Mouse (Mus musculus) gastrocnemius, adult 2 months (tissue): ENCODE data around the gene Rad51b. TPM values are rescaled to one million over a fixed set of nuclear protein-coding genes. Genes with fewer than 3 reads are reported as not detected.
A peak's percentile ranks its signal among the peaks of the same experiment; 100 is the strongest.
"Not testable (repeated sequence)": the region's sequence is repeated elsewhere in the genome, so short reads cannot be mapped to it uniquely, and the experiment has no call there.

Source experiments
- DNase-seq: peaks from one replicate; pipeline ENCODE4 v3.0.0; 2022
- H3K27ac ChIP-seq: fragments of 200-600 bp; 2 replicates; pipeline ENCODE4 v1.8.1; 2022; ENCODE audit warnings: mild to moderate bottlenecking
- H3K4me3 ChIP-seq: fragments of 200-600 bp; 2 replicates; pipeline ENCODE4 v1.8.1; 2022; ENCODE audit warnings: mild to moderate bottlenecking, moderate library complexity
- CTCF ChIP-seq: fragments of 200-600 bp; IDR thresholded peaks from 2 replicates; pipeline ENCODE4 v1.8.1; 2022; ENCODE audit warnings: antibody characterized with exemption, mild to moderate bottlenecking, moderate library complexity
- intact Hi-C: fragments of 180-260 bp; cut with DNase I; formaldehyde crosslinking; loops from one replicate; pipeline ENCODE4 v1.15.1; 2025
- total RNA-seq, 2 experiments: library from RNA; stranded (reverse); gene quantifications; 2 replicates each; pipeline ENCODE4 v1.2.3; 2021

The Rad51b gene
- total RNA-seq, 2 experiments from 2014 or later, result 0.11 TPM; not detected in 1

- DNase-seq, result peak; percentile 34
- no peak overlapping the region for H3K27ac ChIP-seq
Observed at GRCm38 (mm10) chr12:79301802-79302201, 4.7 kb downstream of the Rad51b start.

GRCm38 (mm10) chr12:79305131-79305530 is 8.0 kb downstream of the Rad51b start:
- peak; percentile 35 for TF ChIP-seq CTCF
- no peak for DNase-seq
- intact Hi-C loops, result no loop called here
- no peak overlapping the region for H3K4me3 ChIP-seq
- no peak overlapping the region for H3K27ac ChIP-seq

More at GRCm38 (mm10) chr12:79301802-79302201, 4.7 kb downstream of the Rad51b start:
- TF ChIP-seq CTCF, result no peak
- intact Hi-C loops, result no loop called here
- H3K4me3 ChIP-seq, result no peak overlapping the region

GRCm38 (mm10) chr12:79306013-79306412 is 8.9 kb downstream of the Rad51b start:
- intact Hi-C loops, result no loop called here
- Histone ChIP-seq H3K4me3 (no peak overlapping the region), H3K27ac (no peak overlapping the region)
- DNase-seq, result no peak
- TF ChIP-seq CTCF, result no peak

GRCm38 (mm10) chr12:79313721-79314120 is 16.6 kb downstream of the Rad51b start:
- no peak for TF ChIP-seq CTCF
- Histone ChIP-seq H3K27ac (no peak overlapping the region), H3K4me3 (no peak overlapping the region)
- intact Hi-C loops, result no loop called here
- no peak for DNase-seq

GRCm38 (mm10) chr12:79317339-79317738 is 20.3 kb downstream of the Rad51b start:
- no peak overlapping the region for H3K4me3 ChIP-seq
- no peak for TF ChIP-seq CTCF
- no peak overlapping the region for H3K27ac ChIP-seq
- intact Hi-C loops, result no loop called here
- no peak for DNase-seq

GRCm38 (mm10) chr12:79320895-79321294 is 23.8 kb downstream of the Rad51b start:
- intact Hi-C loops, result no loop called here
- H3K27ac ChIP-seq, result no peak overlapping the region
- no peak overlapping the region for H3K4me3 ChIP-seq
- no peak for DNase-seq
- TF ChIP-seq CTCF, result no peak

- peak; percentile 67 for TF ChIP-seq CTCF
- DNase-seq, H3K27ac ChIP-seq, intact Hi-C loops, H3K4me3 ChIP-seq: not testable (repeated sequence)
Observed at GRCm38 (mm10) chr12:79322539-79322938, 25.5 kb downstream of the Rad51b start.

GRCm38 (mm10) chr12:79326236-79326635 is 29.2 kb downstream of the Rad51b start:
- Histone ChIP-seq H3K4me3 (no peak overlapping the region), H3K27ac (no peak overlapping the region)
- intact Hi-C loops, result no loop called here
- no peak for DNase-seq
- no peak for TF ChIP-seq CTCF

GRCm38 (mm10) chr12:79326745-79327144 is 29.7 kb downstream of the Rad51b start:
- no peak for DNase-seq
- intact Hi-C loops, result no loop called here
- H3K27ac ChIP-seq, result no peak overlapping the region
- no peak for TF ChIP-seq CTCF
- H3K4me3 ChIP-seq, result no peak overlapping the region

GRCm38 (mm10) chr12:79327868-79328267 is 30.8 kb downstream of the Rad51b start:
- DNase-seq, result no peak
- no peak for TF ChIP-seq CTCF
- intact Hi-C loops, result no loop called here

GRCm38 (mm10) chr12:79330571-79330970 is 33.5 kb downstream of the Rad51b start:
- no peak overlapping the region for H3K27ac ChIP-seq
- no peak for DNase-seq
- no peak for TF ChIP-seq CTCF
- intact Hi-C loops, result no loop called here
- no peak overlapping the region for H3K4me3 ChIP-seq

More at GRCm38 (mm10) chr12:79327868-79328267, 30.8 kb downstream of the Rad51b start:
- H3K27ac ChIP-seq, result no peak overlapping the region
- no peak overlapping the region for H3K4me3 ChIP-seq

GRCm38 (mm10) chr12:79331722-79332121 is 34.6 kb downstream of the Rad51b start:
- TF ChIP-seq CTCF, result no peak
- Histone ChIP-seq H3K27ac (no peak overlapping the region), H3K4me3 (no peak overlapping the region)
- no peak for DNase-seq
- intact Hi-C loops, result no loop called here

- Histone ChIP-seq H3K27ac (no peak overlapping the region), H3K4me3 (no peak overlapping the region)
- TF ChIP-seq CTCF, result no peak
- intact Hi-C loops, result no loop called here
- no peak for DNase-seq
Observed at GRCm38 (mm10) chr12:79338791-79339190, 41.7 kb downstream of the Rad51b start.

GRCm38 (mm10) chr12:79340513-79340912 is 43.4 kb downstream of the Rad51b start:
- Histone ChIP-seq H3K4me3 (no peak overlapping the region), H3K27ac (no peak overlapping the region)
- no peak for TF ChIP-seq CTCF
- DNase-seq, result no peak
- intact Hi-C loops, result no loop called here

- no peak overlapping the region for H3K27ac ChIP-seq
- intact Hi-C loops, result no loop called here
Observed at GRCm38 (mm10) chr12:79341291-79341845, 44.3 kb downstream of the Rad51b start.

More at GRCm38 (mm10) chr12:79341291-79341845, 44.3 kb downstream of the Rad51b start:
- DNase-seq, result no peak
- H3K4me3 ChIP-seq, result no peak overlapping the region
- TF ChIP-seq CTCF, result no peak
